Mouse (Mus musculus) intestine, embryonic 14.5 days (tissue): ENCODE results near the gene Gm21915. TPM values are rescaled to one million over a fixed set of nuclear protein-coding genes. Genes with fewer than 3 reads are reported as not detected.

Source experiments
- ATAC-seq: fragments of 200-750 bp; cut with Nextera tagmentation; replicated peaks from 2 replicates; pipeline ENCODE4 v1.8.0; 2017; ENCODE audit warnings: low read depth, moderate number of reproducible peaks, moderate TSS enrichment, moderate library complexity; ENCODE audit not compliant: low FRiP score, low TSS enrichment
- DNase-seq: peaks from one replicate; pipeline ENCODE4 v3.0.0-alpha.2; 2018; ENCODE audit warnings: low spot score
- H3K27ac ChIP-seq: fragments of 300-500 bp; sonication (generic); 2 replicates; pipeline ENCODE4 v1.5.1; 2014; ENCODE audit warnings: low read depth, mild to moderate bottlenecking, control low read depth
- H3K27me3 ChIP-seq: fragments of 300-500 bp; sonication (generic); replicated peaks from 2 replicates; pipeline ENCODE4 v1.6.1; 2014; ENCODE audit warnings: low read length, control low read depth; ENCODE audit not compliant: control insufficient read depth, insufficient read depth
- H3K36me3 ChIP-seq: fragments of 300-500 bp; sonication (generic); 2 replicates; pipeline ENCODE4 v1.6.1; 2014; ENCODE audit warnings: low read length, control low read depth; ENCODE audit not compliant: control insufficient read depth, insufficient read depth
- H3K4me1 ChIP-seq: fragments of 300-500 bp; sonication (generic); replicated peaks from 2 replicates; pipeline ENCODE4 v1.6.1; 2014; ENCODE audit warnings: low read length, control low read depth, mixed read lengths; ENCODE audit not compliant: control insufficient read depth, insufficient read depth
- H3K4me2 ChIP-seq: fragments of 300-500 bp; sonication (generic); 2 replicates; pipeline ENCODE4 v1.6.1; 2014; ENCODE audit warnings: low read length
- H3K4me3 ChIP-seq: fragments of 300-500 bp; sonication (generic); 2 replicates; pipeline ENCODE4 v1.5.1; 2014; ENCODE audit warnings: low read depth, low read length, control low read depth, mixed read lengths
- H3K9ac ChIP-seq: fragments of 300-500 bp; sonication (generic); 2 replicates; pipeline ENCODE4 v1.6.1; 2014; ENCODE audit warnings: mild to moderate bottlenecking, low read length
- H3K9me3 ChIP-seq: fragments of 300-500 bp; sonication (generic); 2 replicates; pipeline ENCODE4 v1.6.1; 2016; ENCODE audit warnings: low read length, control low read depth; ENCODE audit not compliant: control insufficient read depth
- WGBS: fragments of 180-500 bp; shearing (Covaris S2); extraction: QIAGEN DNeasy Blood & Tissue Kit; methylation state at CpG from one replicate; pipeline ENCODE4 v1.1.7; 2014; 5-methylcytosine and 5-hydroxymethylcytosine counted together
- polyA plus RNA-seq: library from polyadenylated mRNA; unstranded; fragments of >200 nt; fragmentation: Nextera tagmentation; extraction: Ambion mirVana; gene quantifications from 2 replicates; pipeline ENCODE4 v1.2.1, GENCODE M21; 2014

Gm21915 gene
- polyA plus RNA-seq, 1 experiment from 2014 or later, result not detected

GRCm38 (mm10) chr9:40685801-40686420 is 15.5 kb downstream of the Gm21915 start, which contains the start of gene Clmp:
Clmp (plus strand) TSS chr9:40685962.
- DNase-seq (peak; percentile 83), ATAC-seq (peak; percentile 71)
- Histone ChIP-seq H3K9ac (peak within 1 kb of the TSS; percentile 86), H3K27me3 (peaks cover 7% of the 10 kb centered on the region; the same call in 1 of the 2 replicates), H3K4me3 (peak within 1 kb of the TSS; percentile 71), H3K4me1 (peaks cover 13% of the 10 kb centered on the region), H3K36me3 (no peaks in the 10 kb centered on the region), H3K4me2 (peak within 1 kb of the TSS; percentile 78), H3K27ac (peak within 1 kb of the TSS; percentile 94), H3K9me3 (no peaks in the 10 kb centered on the region)
- 2% methylated on average over 35 of the region's 53 CpGs for WGBS

- Histone ChIP-seq H3K36me3 (no peaks in the 10 kb centered on the region), H3K27me3 (peaks cover 7% of the 10 kb centered on the region; the same call in 1 of the 2 replicates), H3K4me3 (peak overlapping the region; percentile 71), H3K9ac (peak overlapping the region; percentile 86), H3K27ac (peak overlapping the region; percentile 94), H3K4me2 (peak overlapping the region; percentile 78), H3K4me1 (peaks cover 16% of the 10 kb centered on the region), H3K9me3 (no peaks in the 10 kb centered on the region)
- ATAC-seq, result peak; percentile 75
- no peak for DNase-seq
- 1% methylated on average over 23 of the region's 23 CpGs for WGBS
Measured at GRCm38 (mm10) chr9:40686421-40686899, 16.0 kb downstream of the Gm21915 start.

- no peaks in the 10 kb centered on the region for H3K36me3 ChIP-seq
- 33% methylated on average over 5 of the region's 5 CpGs for WGBS
- 0 out of 2 replicates have a peak, but pooled peaks have one; percentile 9 for ATAC-seq
Measured at GRCm38 (mm10) chr9:40687053-40687452, 16.6 kb downstream of the Gm21915 start.

GRCm38 (mm10) chr9:40687553-40687952 is 17.1 kb downstream of the Gm21915 start:
- Histone ChIP-seq H3K9ac (peak overlapping the region; percentile 86), H3K4me1 (peaks cover 26% of the 10 kb centered on the region), H3K27me3 (peaks cover 7% of the 10 kb centered on the region; the same call in 1 of the 2 replicates), H3K4me2 (peak overlapping the region; percentile 78), H3K27ac (no peak overlapping the region), H3K9me3 (no peaks in the 10 kb centered on the region), H3K4me3 (peak overlapping the region; percentile 71), H3K36me3 (no peaks in the 10 kb centered on the region)
- WGBS, result 48% methylated on average over 3 of the region's 3 CpGs
- ATAC-seq (no peak), DNase-seq (no peak)

More at GRCm38 (mm10) chr9:40687053-40687452, 16.6 kb downstream of the Gm21915 start:
- Histone ChIP-seq H3K27ac (peak overlapping the region; percentile 94), H3K27me3 (peaks cover 7% of the 10 kb centered on the region; the same call in 1 of the 2 replicates), H3K9ac (peak overlapping the region; percentile 86), H3K4me1 (peaks cover 21% of the 10 kb centered on the region), H3K4me2 (peak overlapping the region; percentile 78), H3K9me3 (no peaks in the 10 kb centered on the region), H3K4me3 (peak overlapping the region; percentile 71)
- DNase-seq, result no peak

- Histone ChIP-seq H3K9ac (no peak overlapping the region), H3K4me1 (peaks cover 45% of the 10 kb centered on the region), H3K4me3 (no peak overlapping the region), H3K4me2 (no peak overlapping the region), H3K27me3 (peaks cover 7% of the 10 kb centered on the region; the same call in 1 of the 2 replicates), H3K27ac (no peak overlapping the region), H3K9me3 (no peaks in the 10 kb centered on the region), H3K36me3 (no peaks in the 10 kb centered on the region)
- ATAC-seq, result no peak
- DNase-seq, result no peak
- 88% methylated on average over 7 of the region's 7 CpGs for WGBS
Measured at GRCm38 (mm10) chr9:40690511-40690910, 20.1 kb downstream of the Gm21915 start.

- 32% methylated on average over 3 of the region's 3 CpGs for WGBS
- Histone ChIP-seq H3K27ac (peak overlapping the region; percentile 44), H3K27me3 (no peaks in the 10 kb centered on the region), H3K9me3 (no peaks in the 10 kb centered on the region), H3K4me2 (no peak overlapping the region), H3K9ac (no peak overlapping the region), H3K36me3 (no peaks in the 10 kb centered on the region), H3K4me1 (peaks cover 33% of the 10 kb centered on the region), H3K4me3 (no peak overlapping the region)
- DNase-seq (no peak), ATAC-seq (0 out of 2 replicates have a peak, but pooled peaks have one; percentile 32)
Measured at GRCm38 (mm10) chr9:40693026-40693425, 22.6 kb downstream of the Gm21915 start.

GRCm38 (mm10) chr9:40693768-40694167 is 23.4 kb downstream of the Gm21915 start:
- H3K36me3 ChIP-seq, result no peaks in the 10 kb centered on the region
- no peak for DNase-seq
- H3K4me1 ChIP-seq, result peaks cover 32% of the 10 kb centered on the region
- no peaks in the 10 kb centered on the region for H3K9me3 ChIP-seq
- peak overlapping the region; percentile 44; the same call in 1 of the 2 replicates for H3K27ac ChIP-seq
- WGBS, result 56% methylated on average over 5 of the region's 5 CpGs
- H3K9ac ChIP-seq, result no peak overlapping the region
- H3K4me3 ChIP-seq, result no peak overlapping the region
- no peak overlapping the region for H3K4me2 ChIP-seq
- H3K27me3 ChIP-seq, result no peaks in the 10 kb centered on the region
- ATAC-seq, result no peak

- Histone ChIP-seq H3K27me3 (no peaks in the 10 kb centered on the region), H3K9ac (no peak overlapping the region), H3K4me2 (no peak overlapping the region), H3K4me3 (no peak overlapping the region), H3K36me3 (no peaks in the 10 kb centered on the region), H3K4me1 (peaks cover 32% of the 10 kb centered on the region), H3K9me3 (no peaks in the 10 kb centered on the region), H3K27ac (peak overlapping the region; percentile 9; the same call in 1 of the 2 replicates)
- WGBS, result 85% methylated on average over 12 of the region's 12 CpGs
- DNase-seq (no peak), ATAC-seq (no peak)
Measured at GRCm38 (mm10) chr9:40694284-40694683, 23.9 kb downstream of the Gm21915 start.
